Mouse (Mus musculus) cerebellum, adult 11-12 months (tissue): ENCODE data around the gene Lrig1.

ENCODE experiments used
- DNase-seq: peaks from one replicate; pipeline ENCODE4 v3.0.0; 2022

Gene Lrig1

GRCm38 (mm10) chr6:94697423-94697822 lies 2.5 kb downstream of the Lrig1 start:
- DNase-seq = no peak

DNA sequence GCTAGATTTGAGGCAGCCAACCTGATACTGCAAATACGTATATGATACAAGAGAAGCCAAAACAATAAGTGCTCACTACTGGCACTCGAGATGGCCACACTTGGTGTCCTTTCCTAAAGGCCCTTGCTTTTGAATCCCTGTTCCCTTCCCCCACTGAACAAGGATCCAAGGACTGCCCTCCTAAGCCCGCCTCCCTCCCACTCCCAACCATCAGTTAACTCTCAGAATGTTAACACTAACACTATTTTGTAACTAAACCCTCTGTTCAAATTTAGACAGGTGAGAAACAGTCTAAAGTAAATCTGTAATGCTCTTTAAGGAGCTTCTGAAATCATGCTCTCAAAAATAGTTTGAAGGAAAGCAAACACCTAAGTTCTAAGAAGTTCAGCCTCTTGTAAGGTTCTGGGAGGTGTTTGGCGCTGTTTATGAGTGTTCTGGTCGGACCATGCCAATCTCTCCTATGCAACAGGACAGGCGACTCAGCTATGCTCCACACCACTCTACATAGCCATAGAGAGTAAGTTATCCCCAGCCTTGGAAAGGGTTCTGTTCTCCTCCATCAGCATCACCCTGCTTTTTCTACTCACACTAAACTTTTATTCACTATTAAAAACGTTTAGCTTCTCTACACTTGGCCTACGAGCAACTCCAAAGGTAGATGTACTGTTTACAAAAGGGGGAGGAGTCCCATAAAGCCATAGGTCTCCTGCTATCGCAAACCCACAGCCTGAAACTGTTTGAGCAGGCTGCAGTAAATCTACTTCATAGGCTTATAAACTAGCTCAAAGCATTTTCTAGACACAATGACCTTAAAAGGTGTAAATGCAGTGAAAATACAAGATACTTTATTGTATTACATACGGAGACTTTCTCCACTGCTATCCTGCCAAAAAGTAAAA lies 3.5 kb downstream of the Lrig1 start:
- DNase-seq = no peak

GRCm38 (mm10) chr6:94695121-94695930 lies 4.6 kb downstream of the Lrig1 start:
- no peak for DNase-seq

DNA sequence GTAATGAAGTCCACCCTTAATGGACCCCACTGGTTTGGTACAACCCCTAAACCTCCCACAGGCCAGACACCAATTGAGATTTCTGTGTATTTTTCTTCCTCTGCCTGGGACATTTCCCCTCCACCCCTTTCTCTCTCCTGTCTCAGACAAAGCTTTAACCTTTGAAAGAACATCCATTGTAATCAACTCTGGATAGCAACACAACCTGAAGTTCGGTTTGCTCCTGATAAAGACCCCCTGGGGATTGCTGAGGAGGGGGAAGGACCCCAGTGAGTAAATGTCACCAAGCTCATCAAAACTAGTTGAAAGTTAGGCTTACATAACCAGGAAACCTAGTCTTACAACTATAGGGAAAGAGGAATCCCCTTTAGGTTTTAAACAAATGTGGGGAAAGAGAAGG lies 5.5 kb downstream of the Lrig1 start:
- no peak for DNase-seq

DNA sequence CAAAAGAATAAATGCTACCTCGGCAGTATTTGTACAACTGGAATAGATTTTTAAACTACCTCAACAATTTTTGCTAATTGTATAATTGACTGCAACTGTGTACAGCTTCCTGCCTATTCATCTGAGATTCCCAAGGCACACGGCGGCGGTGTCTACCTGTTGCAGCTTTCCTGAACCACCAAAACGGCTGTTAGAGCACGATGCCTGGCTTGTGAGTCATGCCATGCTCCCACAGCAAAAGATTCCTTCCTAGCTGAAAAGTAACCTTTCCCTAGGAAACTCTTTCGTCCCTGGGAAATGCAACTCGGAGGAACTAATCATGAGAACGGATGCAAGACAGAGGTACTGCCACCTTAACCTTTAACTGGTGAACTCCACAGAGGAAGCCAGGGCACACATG lies 6.9 kb downstream of the Lrig1 start:
- no peak for DNase-seq

GRCm38 (mm10) chr6:94692003-94692402 lies 8.0 kb downstream of the Lrig1 start:
- no peak for DNase-seq

DNA sequence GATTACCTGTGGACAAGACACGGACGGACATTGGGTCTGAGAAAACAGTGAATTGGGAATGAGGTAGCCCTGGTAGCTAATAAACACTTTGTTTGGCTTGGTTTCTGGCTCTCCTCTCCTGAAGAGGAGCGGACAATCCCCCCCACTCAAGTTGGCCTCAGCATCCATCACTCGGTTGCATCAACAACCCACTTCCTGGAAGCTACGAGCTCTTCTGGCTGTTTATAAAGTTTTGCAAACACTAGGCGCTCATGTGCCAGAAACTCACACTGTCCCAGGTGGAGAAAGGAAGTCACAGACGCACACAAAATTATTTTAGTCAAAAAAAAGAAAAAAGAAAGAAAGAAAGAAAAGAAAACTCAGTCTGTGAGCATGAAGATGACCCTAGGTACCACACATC lies 9.7 kb downstream of the Lrig1 start:
- DNase-seq = no peak

GRCm38 (mm10) chr6:94688722-94689121 lies 11.2 kb downstream of the Lrig1 start:
- no peak for DNase-seq

DNA sequence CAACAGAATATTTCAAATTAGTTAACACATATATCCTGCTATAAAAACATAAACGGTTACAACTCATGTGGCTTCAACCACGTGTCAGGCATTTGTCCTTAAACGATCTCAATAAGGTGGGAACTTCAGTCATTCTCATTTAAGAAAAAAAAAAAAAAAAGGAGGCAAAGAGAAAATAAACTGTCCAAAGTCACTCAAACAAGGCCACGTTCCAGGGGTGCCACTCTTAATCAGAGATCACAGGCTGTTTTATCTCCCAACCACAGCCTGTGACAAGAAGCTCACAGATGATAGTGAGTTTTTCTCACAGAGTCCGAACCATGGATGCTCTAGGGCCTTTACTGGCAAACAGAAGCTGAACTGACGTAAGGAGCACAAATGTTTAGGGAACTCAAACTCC lies 13.9 kb downstream of the Lrig1 start:
- DNase-seq = no peak

DNA sequence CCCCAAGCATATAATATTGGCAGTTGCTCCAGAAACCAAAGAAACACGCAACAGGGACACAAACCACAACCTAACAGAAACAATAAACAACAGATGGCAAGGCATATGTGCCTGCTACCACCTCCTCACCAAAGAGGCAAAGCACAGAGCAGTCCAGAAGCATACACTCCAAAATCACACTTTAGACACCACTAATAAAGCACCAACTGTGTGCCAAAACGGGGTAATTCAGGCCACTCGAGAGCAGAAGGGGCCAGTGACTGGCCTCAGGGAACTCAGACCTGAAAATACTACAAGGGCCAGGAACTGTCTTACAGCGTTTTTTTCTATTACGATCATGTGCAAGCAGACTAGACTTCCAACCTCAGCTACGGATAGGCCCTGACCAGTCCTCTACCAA lies 14.3 kb downstream of the Lrig1 start:
- peak; percentile 76 for DNase-seq

DNA sequence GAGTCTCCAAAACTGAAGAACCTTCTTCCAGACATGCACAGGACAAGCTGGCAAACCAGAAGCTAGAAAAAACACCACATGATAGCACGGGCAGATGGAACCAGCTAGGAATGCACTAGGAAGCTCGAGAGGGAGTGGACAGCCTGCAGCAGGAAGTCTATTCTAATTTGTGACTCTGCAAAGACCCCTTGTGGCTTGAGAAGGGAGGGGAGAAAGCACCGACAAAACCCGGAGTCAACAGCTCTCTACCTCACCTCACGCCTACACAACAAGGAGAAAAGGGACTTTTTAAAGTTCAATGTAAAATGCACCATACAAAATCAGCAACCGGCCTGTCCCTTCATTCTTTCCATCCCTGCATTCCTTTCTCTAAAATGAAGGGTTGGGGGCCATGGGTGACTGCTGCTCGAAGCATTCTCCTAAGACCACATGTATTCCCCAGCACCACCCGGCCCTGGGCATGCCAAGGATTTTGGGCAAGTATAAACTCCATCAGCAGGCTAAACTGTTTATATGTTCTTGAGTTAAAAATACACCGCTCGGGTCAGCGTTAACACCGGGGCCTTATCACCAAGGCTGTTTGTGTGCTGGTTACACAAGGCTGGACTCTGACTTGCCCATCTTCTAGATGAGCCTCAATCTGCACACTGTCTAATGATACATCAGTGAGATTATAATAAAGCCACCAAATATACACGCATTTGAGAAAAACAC lies 15.0 kb downstream of the Lrig1 start:
- peak; percentile 65 for DNase-seq

DNA sequence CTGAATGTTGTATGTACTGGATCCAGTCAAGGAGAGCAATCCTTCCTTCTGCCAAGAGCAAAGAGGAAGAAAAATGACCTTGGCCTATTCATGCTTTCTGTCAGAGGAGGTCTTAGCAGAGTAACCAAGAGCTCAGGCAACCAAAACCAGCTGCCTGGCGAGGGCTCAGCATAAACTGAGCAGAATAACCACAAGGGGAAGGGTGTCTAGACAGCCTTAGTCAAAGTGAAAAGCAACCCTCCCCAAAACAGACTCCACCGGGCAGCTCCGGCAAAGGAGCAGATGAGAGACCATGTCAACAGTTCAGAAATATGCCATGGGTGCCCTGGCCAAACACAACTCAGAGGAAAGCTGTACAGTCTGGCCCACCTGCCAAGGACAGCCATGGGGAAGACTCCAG lies 16.3 kb downstream of the Lrig1 start:
- DNase-seq = no peak

- no peak for DNase-seq
Measured at GRCm38 (mm10) chr6:94682270-94682618, 17.7 kb downstream of the Lrig1 start.

DNA sequence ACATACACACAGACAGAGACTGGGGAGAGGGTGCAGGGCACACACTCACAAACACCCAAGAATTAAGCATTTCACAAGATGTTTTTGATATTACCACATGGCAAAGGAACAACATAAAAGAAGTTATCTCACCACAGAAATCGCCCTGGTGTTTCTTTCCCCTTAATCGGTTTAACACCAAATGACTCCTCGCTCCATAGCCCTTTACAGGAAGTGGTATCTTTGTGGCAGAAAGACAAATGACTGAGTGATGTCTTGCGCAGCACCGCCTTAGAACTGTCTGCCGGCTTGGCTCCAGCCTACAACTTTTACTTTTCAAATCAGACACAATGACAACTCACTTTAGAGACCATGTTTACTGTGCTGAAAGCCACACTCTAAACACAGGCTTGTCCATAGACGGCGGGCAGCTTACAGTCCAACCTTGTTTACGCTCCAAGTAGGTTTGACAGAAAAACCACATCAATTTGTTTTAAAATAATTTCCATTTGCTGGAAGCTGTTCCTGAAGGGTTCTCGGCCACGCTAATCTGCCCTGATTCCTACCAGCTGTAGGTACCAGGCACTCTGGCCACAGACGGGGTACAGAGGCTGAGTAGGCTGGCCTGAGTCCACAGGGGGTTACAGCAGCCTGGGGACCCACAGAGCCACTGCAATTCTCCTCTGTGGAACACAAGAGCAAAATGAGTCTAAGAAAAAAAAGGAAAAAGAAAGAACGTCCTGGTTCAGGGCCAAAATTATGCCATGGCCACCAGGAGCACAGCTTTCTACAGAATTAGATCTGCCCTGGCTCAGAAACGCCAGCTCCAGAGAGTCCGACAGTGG lies 18.3 kb downstream of the Lrig1 start:
- no peak for DNase-seq

- DNase-seq = no peak
Measured at GRCm38 (mm10) chr6:94680760-94681445, 19.1 kb downstream of the Lrig1 start.

DNA sequence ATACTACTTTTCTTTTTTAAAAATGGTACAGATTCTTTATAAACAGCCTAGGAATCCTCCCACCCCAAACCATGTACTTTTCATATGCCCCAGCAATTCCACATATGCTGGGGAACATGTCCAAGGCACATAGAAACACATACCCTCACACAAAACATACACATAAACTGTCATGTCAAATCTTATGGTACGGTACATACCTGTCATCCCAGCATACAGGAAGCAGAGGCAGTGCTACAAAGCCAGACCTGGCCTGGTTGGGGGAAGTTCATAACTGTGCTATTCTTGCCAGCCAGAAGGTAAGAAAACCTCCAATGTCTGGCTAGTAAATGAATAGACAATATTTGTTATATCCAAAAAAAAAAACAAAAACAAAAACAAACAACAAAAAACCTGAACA lies 20.7 kb downstream of the Lrig1 start:
- DNase-seq = no peak

- no peak for DNase-seq
Measured at GRCm38 (mm10) chr6:94678377-94679164, 21.4 kb downstream of the Lrig1 start.

- DNase-seq = no peak
Measured at GRCm38 (mm10) chr6:94677448-94677847, 22.5 kb downstream of the Lrig1 start.

DNA sequence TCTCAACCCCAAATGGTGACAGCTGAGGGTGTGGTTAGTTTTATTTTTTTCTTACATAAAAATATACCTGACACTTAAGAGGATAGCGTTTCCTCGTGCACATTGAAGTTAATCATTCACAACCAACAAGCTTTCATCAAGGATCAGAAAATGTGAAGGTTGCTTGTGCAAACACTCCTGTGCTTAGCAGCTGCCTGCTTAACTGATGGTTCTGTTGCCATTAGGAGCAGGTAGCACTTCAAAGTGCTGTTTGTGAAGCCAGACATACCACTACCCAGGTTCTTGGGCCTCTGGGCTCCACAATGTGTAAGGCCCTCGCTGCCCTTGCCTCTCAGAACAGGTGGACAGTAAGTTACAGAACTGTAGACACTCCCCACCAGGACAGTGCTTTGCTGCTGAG lies 23.1 kb downstream of the Lrig1 start:
- DNase-seq = no peak

DNA sequence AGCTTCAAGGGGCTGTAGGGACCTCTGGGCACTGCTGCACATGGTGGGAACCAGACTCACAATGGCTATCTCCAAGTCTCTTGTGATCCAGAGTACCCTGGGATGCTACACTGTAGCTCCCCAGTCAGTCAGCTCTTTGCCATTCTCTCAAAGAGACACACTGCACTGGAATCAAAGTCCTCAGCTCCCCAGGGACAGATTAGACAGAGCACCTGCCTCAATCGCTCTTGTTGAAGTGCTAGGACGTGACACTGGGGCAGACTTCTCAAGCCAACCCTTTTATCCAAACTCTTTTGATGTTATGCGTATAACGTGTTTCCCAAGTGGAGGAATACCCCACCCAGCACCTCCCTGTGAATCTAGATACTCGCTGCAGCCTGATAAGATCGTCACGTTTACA lies 23.7 kb downstream of the Lrig1 start:
- no peak for DNase-seq

- DNase-seq = no peak
Measured at GRCm38 (mm10) chr6:94672426-94672825, 27.5 kb downstream of the Lrig1 start.
